Mouse (Mus musculus) left cerebral cortex, postnatal 25 days (tissue): ENCODE measurements at regions not wholly inside any gene's neighbourhood (a gene's known extent, or its start where the extent isn't known, plus 50 kb on each side); places are given as distances from the start of the nearest gene placed in this dataset.
"Not testable (repeated sequence)": the region's sequence is repeated elsewhere in the genome, so short reads cannot be mapped to it uniquely, and the experiment has no call there.

Experiments used
- DNase-seq, 2 experiments: peaks; one replicate each; pipeline ENCODE4 v3.0.0; 2022; ENCODE audit warnings: low spot score in 2 of 2, mixed read lengths in 1 of 2
- intact Hi-C: fragments of 180-260 bp; cut with DNase I; formaldehyde crosslinking; loops from one replicate; pipeline ENCODE4 v1.15.1; 2025

GRCm38 (mm10) chr11:29628476-29628875 is 64.3 kb upstream of the Rtn4 start:
- intact Hi-C loops, result no loop called here

GRCm38 (mm10) chr11:29632486-29632885 is 60.3 kb upstream of the Rtn4 start:
- intact Hi-C loops, result no loop called here
- DNase-seq, result no peak

More at GRCm38 (mm10) chr11:29628476-29628875, 64.3 kb upstream of the Rtn4 start:
- DNase-seq, result no peak

GRCm38 (mm10) chr11:29633288-29633687 is 59.5 kb upstream of the Rtn4 start:
- intact Hi-C loops, DNase-seq: not testable (repeated sequence)

- intact Hi-C loops, result loop anchor here (5.0 kb wide), 1 partner anchor 51 kb away; no protein-coding TSS in a partner anchor
- no peak for DNase-seq
Observed at GRCm38 (mm10) chr11:29636759-29637200, 56.0 kb upstream of the Rtn4 start.

GRCm38 (mm10) chr11:29638093-29638669 is 54.6 kb upstream of the Rtn4 start:
- intact Hi-C loops, result loop anchor here (5.0 kb wide), 1 partner anchor 49 kb away; no protein-coding TSS in a partner anchor

GRCm38 (mm10) chr11:29638861-29639260 is 53.9 kb upstream of the Rtn4 start:
- peak in 1 of 2 experiments; percentile 9 for DNase-seq
- intact Hi-C loops, result loop anchor here (5.0 kb wide), 1 partner anchor 48 kb away; no protein-coding TSS in a partner anchor

More at GRCm38 (mm10) chr11:29638093-29638669, 54.6 kb upstream of the Rtn4 start:
- no peak for DNase-seq
